Mouse (Mus musculus) kidney, postnatal 0 days (tissue): Measurements from ENCODE around the gene Slc22a18. TPM values are rescaled to one million over a fixed set of nuclear protein-coding genes. Genes with fewer than 3 reads are reported as not detected.

Source experiments
- ATAC-seq: fragments of 200-750 bp; cut with Nextera tagmentation; replicated peaks from 2 replicates; pipeline ENCODE4 v1.8.0; 2017; ENCODE audit warnings: low read depth, moderate number of reproducible peaks, moderate TSS enrichment, moderate library complexity; ENCODE audit not compliant: low FRiP score
- DNase-seq: peaks from one replicate; pipeline ENCODE4 v3.0.0-alpha.2; 2016; ENCODE audit warnings: low spot score
- H3K27ac ChIP-seq: fragments of 300-500 bp; sonication (generic); 2 replicates; pipeline ENCODE4 v1.5.1; 2014; ENCODE audit warnings: mild to moderate bottlenecking
- H3K27me3 ChIP-seq: fragments of 300-500 bp; sonication (generic); 2 replicates; pipeline ENCODE4 v1.6.1; 2014; ENCODE audit warnings: low read length, mixed read lengths; ENCODE audit not compliant: insufficient read depth
- H3K36me3 ChIP-seq: fragments of 300-500 bp; sonication (generic); 2 replicates; pipeline ENCODE4 v1.6.1; 2014; ENCODE audit warnings: low read length, mixed read lengths; ENCODE audit not compliant: insufficient read depth
- H3K4me1 ChIP-seq: fragments of 300-500 bp; sonication (generic); replicated peaks from 2 replicates; pipeline ENCODE4 v1.6.1; 2014; ENCODE audit warnings: antibody characterized with exemption, low read length, mixed read lengths; ENCODE audit not compliant: insufficient read depth
- H3K4me2 ChIP-seq: fragments of 300-500 bp; sonication (generic); 2 replicates; pipeline ENCODE4 v1.6.1; 2014; ENCODE audit warnings: mild to moderate bottlenecking, low read length, moderate library complexity, mixed read lengths
- H3K4me3 ChIP-seq: fragments of 300-500 bp; sonication (generic); replicated peaks from 2 replicates; pipeline ENCODE4 v1.5.1; 2014; ENCODE audit warnings: low read depth, low read length
- H3K9ac ChIP-seq: fragments of 300-500 bp; sonication (generic); 2 replicates; pipeline ENCODE4 v1.6.1; 2014; ENCODE audit warnings: low read depth, low read length
- H3K9me3 ChIP-seq: fragments of 300-500 bp; sonication (generic); replicated peaks from 2 replicates; pipeline ENCODE4 v1.6.1; 2016; ENCODE audit warnings: low read length, inconsistent platforms, mixed read lengths
- CTCF ChIP-seq: IDR thresholded peaks from 2 replicates; pipeline ENCODE4 v1.5.1; 2016; ENCODE audit warnings: antibody characterized with exemption, low read depth, mild to moderate bottlenecking, moderate library complexity
- WGBS: fragments of 180-500 bp; shearing (Covaris S2); extraction: QIAGEN DNeasy Blood & Tissue Kit; methylation state at CpG from one replicate; pipeline ENCODE4 v1.1.7; 2014; 5-methylcytosine and 5-hydroxymethylcytosine counted together
- polyA plus RNA-seq: library from polyadenylated mRNA; unstranded; fragments of >200 nt; fragmentation: Nextera tagmentation; extraction: Ambion mirVana; gene quantifications from 2 replicates; pipeline ENCODE4 v1.2.1, GENCODE M21; 2015

Gene Slc22a18
- polyA plus RNA-seq, 1 experiment from 2014 or later, result 22.1 TPM

GRCm38 (mm10) chr7:143481806-143482387 lies 8.4 kb downstream of the Slc22a18 start:
- Histone ChIP-seq H3K9me3 (no peaks in the 10 kb centered on the region), H3K9ac (no peak overlapping the region), H3K27ac (no peak overlapping the region), H3K4me1 (no peaks in the 10 kb centered on the region), H3K4me3 (no peak overlapping the region), H3K4me2 (no peak overlapping the region), H3K27me3 (no peaks in the 10 kb centered on the region), H3K36me3 (no peaks in the 10 kb centered on the region)
- DNase-seq (no peak), ATAC-seq (no peak)
- TF ChIP-seq CTCF, result no peak
- WGBS, result 51% methylated on average over 5 of the region's 5 CpGs

DNA sequence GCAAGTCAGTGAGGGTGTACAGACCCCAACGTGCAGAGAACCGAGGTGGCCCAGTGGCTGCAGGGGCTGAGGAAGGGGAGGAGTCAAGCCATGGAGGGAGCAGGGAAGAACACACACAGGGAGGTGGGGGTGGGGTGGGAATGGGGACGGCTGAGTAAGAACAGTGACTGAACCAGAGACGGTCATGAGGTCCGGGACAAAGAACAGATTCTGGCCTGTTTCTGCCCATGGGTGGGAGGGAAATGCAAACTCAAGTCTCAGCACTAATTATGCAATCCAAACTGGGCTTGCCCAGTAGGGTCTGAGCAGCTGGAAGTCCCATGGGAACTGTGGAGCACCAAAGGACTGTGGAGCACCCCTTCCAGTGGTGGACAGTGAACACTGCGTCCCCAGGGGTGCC lies 9.0 kb downstream of the Slc22a18 start:
- WGBS, result 11% methylated on average over 6 of the region's 6 CpGs
- no peaks in the 10 kb centered on the region for H3K36me3 ChIP-seq
- DNase-seq (no peak), ATAC-seq (peak; percentile 37; the same call in 1 of the 2 replicates)
- H3K4me3 ChIP-seq, result no peak overlapping the region
- no peaks in the 10 kb centered on the region for H3K9me3 ChIP-seq
- TF ChIP-seq CTCF, result no peak
- H3K4me1 ChIP-seq, result no peaks in the 10 kb centered on the region
- no peak overlapping the region for H3K4me2 ChIP-seq
- H3K27ac ChIP-seq, result no peak overlapping the region
- no peaks in the 10 kb centered on the region for H3K27me3 ChIP-seq
- H3K9ac ChIP-seq, result no peak overlapping the region

GRCm38 (mm10) chr7:143489735-143490134 lies 16.2 kb downstream of the Slc22a18 start:
- Histone ChIP-seq H3K36me3 (no peaks in the 10 kb centered on the region), H3K4me2 (no peak overlapping the region), H3K4me3 (no peak overlapping the region), H3K9ac (no peak overlapping the region), H3K27me3 (no peaks in the 10 kb centered on the region), H3K27ac (no peak overlapping the region), H3K4me1 (no peaks in the 10 kb centered on the region), H3K9me3 (no peaks in the 10 kb centered on the region)
- no peak for TF ChIP-seq CTCF
- 83% methylated on average over 6 of the region's 6 CpGs for WGBS
- DNase-seq, result no peak
- ATAC-seq, result no peak

GRCm38 (mm10) chr7:143493616-143494126 lies 20.1 kb downstream of the Slc22a18 start:
- Histone ChIP-seq H3K27ac (no peak overlapping the region), H3K4me3 (no peak overlapping the region), H3K9me3 (no peaks in the 10 kb centered on the region), H3K36me3 (no peaks in the 10 kb centered on the region), H3K4me1 (no peaks in the 10 kb centered on the region), H3K4me2 (no peak overlapping the region), H3K27me3 (no peaks in the 10 kb centered on the region), H3K9ac (no peak overlapping the region)
- TF ChIP-seq CTCF, result no peak
- WGBS, result 71% methylated on average over 6 of the region's 6 CpGs
- ATAC-seq, result no peak
- no peak for DNase-seq

DNA sequence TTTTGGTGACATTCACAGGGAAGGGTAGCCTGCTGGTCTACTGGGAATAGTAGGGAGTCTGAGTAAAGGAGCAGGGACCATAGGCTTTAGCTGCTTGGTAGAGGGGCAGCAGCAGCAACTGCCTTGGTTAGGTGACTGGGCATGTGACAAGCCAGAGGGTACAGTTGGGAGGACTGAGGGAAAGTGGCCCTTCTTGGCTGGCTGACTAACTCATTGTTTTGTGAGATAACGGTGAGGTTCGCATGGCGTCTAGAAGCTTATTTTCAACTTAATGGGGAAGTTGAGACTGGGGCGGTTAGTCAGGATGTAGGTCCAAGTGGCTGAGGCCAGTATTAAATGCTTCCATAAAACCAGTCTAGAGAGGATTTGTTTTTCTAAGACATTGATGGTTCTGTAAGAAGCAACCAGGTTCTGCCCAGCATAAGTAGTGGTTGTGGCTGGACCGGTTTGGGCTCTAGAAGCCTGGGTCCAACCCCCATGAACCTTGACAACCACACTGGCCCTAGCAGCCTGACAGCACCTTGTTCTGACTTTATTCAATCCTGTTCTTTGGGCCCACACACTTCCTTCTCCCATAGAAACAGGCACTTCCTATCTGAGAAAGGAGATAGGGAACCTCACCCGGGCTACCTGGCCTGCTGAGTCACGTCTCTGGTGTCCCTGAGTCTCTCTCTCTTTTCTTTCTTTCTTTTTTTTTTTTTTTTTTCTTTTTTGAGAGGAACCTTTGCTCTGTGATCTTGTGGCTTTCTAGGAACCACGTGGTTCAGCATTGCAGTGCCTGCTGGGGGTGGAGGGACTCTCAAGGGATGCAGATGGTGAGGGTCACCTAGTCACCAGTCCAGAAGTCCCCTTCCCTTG lies 21.8 kb downstream of the Slc22a18 start:
- Histone ChIP-seq H3K9me3 (no peaks in the 10 kb centered on the region), H3K9ac (no peak overlapping the region), H3K4me1 (no peaks in the 10 kb centered on the region), H3K36me3 (no peaks in the 10 kb centered on the region), H3K27me3 (no peaks in the 10 kb centered on the region), H3K4me3 (no peak overlapping the region), H3K27ac (no peak overlapping the region), H3K4me2 (no peak overlapping the region)
- DNase-seq, result no peak
- no peak for TF ChIP-seq CTCF
- ATAC-seq, result no peak
- 80% methylated on average over 8 of the region's 8 CpGs for WGBS

DNA sequence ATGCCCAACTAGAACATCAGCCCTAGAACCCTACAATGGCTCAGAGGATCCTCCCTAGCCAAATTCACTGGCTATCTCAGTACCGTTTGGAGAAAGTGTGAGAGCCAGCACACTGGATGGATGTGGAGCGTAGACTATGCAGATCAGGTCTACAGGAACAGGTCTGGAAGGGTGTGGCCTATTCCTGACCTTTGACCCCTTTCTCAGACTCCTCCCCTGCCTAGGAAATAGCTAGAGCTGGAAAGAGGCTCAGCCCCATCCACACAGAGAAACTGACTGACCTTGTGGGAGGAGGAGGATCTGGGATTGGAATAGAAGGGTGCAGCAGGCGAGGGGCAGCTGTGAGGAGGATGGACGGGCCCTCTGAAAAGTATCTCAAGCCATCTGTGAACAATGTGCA lies 25.0 kb downstream of the Slc22a18 start:
- no peak for TF ChIP-seq CTCF
- H3K36me3 ChIP-seq, result no peaks in the 10 kb centered on the region
- H3K9me3 ChIP-seq, result no peaks in the 10 kb centered on the region
- no peak; the same call in 1 of the 2 replicates for ATAC-seq
- DNase-seq, result no peak
- no peak overlapping the region for H3K27ac ChIP-seq
- WGBS, result 93% methylated on average over 4 of the region's 4 CpGs
- peaks cover 12% of the 10 kb centered on the region for H3K27me3 ChIP-seq
- H3K4me1 ChIP-seq, result 0 out of 2 replicates have a peak, but pooled peaks cover 7% of the 10 kb centered on the region
- no peak overlapping the region for H3K9ac ChIP-seq
- H3K4me3 ChIP-seq, result no peak overlapping the region
- no peak overlapping the region for H3K4me2 ChIP-seq
